Mouse (Mus musculus): ENCODE measurements around the gene 4833427G06Rik. TPM values are rescaled to one million over a fixed set of nuclear protein-coding genes. Genes with fewer than 3 reads are reported as not detected.

The 4833427G06Rik gene
- total RNA-seq, 4 experiments from 2014 or later = 0.49 to 0.70 TPM; not detected in 2

DNA sequence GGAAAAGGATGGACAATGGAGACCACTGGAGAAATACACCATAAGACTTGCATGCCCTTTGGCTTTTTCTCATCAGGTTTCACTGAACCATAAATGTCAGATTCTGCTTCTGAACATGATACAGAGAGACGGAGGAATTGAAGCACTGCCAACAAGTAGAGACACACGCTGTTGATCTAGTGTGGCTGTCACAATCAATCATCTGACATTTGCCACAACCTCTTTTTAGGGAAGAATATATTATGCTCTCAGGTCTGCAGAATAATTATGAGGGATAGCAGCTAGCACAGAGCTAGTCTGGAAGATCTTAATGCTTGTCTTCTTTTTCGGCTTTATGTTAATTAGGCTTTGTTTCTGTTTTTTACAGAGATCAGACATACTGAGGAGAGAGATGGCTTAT lies 33.7 kb downstream of the 4833427G06Rik start:
- DNase-seq = no peak

- no peak for DNase-seq
These were observed 41.3 kb downstream of the 4833427G06Rik start, which contains the start of gene Btg4 for GRCm38 (mm10) chr9:51060601-51061000. TSS of gene Btg4 (plus strand) at chr9:51060901.

DNA sequence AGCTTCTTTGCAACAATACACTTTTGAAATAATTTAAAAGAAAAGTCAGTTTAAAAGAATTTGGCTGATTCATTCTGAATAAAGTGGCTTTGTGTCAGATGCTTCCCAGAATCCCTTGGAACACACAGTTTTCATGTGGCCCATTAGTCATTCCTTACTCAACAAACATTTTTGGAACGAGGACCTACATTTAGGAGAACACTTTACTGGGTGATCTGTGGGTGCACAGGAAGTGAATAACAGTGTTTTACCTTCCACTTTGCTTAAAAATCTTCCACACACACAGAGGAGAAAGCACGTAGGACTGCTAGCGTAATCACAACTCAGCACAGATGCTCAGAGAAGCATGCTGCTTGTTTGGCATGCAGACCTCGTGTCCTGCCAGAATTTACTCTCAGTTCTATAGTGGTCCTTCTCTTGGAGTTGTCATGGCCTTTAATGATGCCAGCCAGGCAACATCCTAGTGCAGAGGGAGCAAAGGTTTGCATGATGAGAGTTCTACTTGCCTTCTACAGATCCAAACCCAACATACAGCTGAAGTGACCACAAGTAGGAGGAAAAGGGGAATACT lies 42.8 kb downstream of the 4833427G06Rik start:
- no peak for DNase-seq

GRCm38 (mm10) chr9:51056360-51057324 lies 45.2 kb downstream of the 4833427G06Rik start:
- no peak for DNase-seq

DNA sequence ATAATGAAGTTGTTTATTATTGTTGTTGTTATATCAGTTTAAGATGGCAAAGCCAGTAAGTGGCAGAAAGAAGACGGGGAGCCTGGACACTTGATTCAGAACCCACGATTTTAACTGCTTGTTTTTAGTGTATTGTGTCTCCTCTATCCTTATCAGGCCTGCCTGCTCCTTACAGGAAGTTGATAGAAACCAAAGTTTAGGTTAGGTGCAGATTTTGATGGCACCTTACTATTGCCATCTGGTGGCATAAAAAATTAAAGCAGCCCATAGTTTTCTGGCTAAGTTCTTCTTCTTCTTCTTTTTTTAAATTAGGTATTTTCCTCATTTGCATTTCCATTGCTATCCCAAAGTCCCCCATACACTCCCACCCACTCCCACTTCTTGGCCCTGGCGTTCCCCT lies 49.7 kb downstream of the 4833427G06Rik start:
- DNase-seq = no peak

DNA sequence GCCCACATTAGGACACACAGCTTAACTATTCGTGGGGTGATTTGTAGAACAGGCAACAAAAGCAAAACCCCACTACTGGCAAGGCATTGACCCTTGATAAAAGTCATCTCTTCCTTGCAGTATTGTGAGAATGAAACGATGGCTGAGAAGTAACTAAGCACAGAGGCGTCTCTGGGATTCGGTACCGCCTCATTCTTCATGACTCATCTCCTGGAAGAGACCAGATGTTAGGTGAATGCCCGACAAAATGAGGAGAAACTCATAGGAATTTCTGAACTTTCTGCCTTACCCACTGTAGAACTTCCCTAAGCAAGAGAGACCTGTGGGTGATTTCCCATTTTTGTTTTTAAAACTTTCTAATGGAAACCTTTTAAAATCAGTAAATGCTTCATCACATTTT lies 59.7 kb downstream of the 4833427G06Rik start:
- no peak for DNase-seq

DNA sequence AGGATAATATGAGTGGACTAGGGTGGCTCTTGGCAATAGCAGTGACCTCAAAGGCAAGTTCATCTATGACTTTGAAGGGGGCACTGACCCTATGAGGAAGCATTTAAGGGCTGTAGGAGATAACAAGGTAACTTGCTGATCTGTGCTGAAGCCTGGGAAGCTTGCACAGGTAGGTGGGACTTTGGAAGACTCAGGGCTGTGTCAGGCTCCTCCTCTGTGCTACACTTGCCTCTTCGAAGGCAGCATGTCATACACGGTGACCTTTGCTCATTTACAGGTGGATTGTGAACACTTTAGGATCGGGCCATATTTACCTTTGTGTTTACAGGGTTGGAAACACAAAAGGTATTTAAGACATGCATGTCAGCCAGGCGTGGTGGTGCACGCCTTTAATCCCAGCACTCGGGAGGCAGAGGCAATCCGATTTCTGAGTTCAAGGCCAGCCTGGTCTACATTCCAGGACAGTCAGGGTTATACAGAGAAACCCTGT lies 60.3 kb downstream of the 4833427G06Rik start:
- DNase-seq = no peak

DNA sequence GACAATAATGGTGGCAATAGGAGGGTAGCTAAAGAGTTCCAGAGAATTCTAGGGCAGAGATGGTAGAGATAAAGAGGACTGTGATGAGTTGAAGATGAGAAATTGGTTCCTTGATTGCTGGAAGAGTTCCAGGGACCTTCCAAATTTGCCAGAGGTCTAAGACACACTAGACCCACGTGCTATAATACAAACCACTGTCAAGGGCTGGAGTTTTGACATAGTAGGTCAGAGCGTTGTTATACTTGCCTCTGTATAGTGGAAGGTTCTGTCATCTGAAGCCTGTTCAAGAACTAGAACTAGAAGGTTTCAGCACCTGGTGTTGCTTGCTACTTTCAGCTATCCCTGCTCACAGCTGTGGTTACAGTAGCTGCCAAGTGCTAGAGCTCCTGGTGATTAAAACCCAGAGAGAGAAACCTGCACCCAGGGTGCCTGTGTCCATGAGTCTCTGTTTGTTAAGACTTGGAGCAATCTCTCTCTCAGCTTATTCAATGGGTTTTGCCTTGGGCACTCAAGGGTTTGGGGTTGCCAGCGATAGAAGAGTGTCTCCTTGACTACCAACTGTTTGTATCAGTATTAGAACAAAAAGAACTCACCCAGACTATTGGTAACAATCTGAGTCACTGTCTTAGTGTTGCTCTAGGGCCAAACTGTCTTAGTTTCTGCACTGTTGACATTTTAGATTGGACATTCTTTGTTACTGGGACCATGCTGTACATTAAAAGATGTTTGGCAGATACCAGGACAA lies 68.9 kb downstream of the 4833427G06Rik start:
- no peak for DNase-seq

- no peak for DNase-seq
These were observed 69.6 kb downstream of the 4833427G06Rik start for GRCm38 (mm10) chr9:51032291-51032690.

GRCm38 (mm10) chr9:51031603-51032002 lies 70.3 kb downstream of the 4833427G06Rik start:
- DNase-seq = no peak

Small RNAs within 50 kb of the gene (microRNA-seq; reads per million reads assigned to microRNA genes)
- gene Mir34b = 45.9 to 76.2 reads per million in 2 experiments
- 1,058 to 1,930 reads per million in 2 experiments for gene Mir34c

Other genes starting within 250 kb of the 4833427G06Rik start
- gene Sik2, start 93.0 kb downstream of the 4833427G06Rik start, total RNA-seq (2022) = 10 to 100 TPM; 58.6 to 85.4 (median 73.7) TPM
- not detected for gene Btg4, start 41.2 kb downstream of the 4833427G06Rik start, total RNA-seq (2022)
- 10 to 100 TPM in 1 of 4 experiments, 1 to 10 TPM in 3; 6.1 to 10.9 (median 9.7) TPM for gene Layn, start 25.0 kb downstream of the 4833427G06Rik start, total RNA-seq (2022)
- gene Gm32742, start 63.4 kb upstream of the 4833427G06Rik start, total RNA-seq (2022) = not detected
- gene Pou2af1, start 111.6 kb upstream of the 4833427G06Rik start, total RNA-seq (2022) = under 1 TPM; 0.35 to 0.71 (median 0.52) TPM
- 1 to 10 TPM; 2.9 to 3.9 (median 3.5) TPM for gene Colca2, start 176.5 kb upstream of the 4833427G06Rik start, total RNA-seq (2022)
- gene 1810046K07Rik, start 226.8 kb upstream of the 4833427G06Rik start, total RNA-seq (2022) = under 1 TPM in 1 of 4 experiments, not detected in 3; 0.17 TPM